16 mouse cellular contexts compared by ENCODE assay signal in genomic region chr1:84590534-84590933, GRCm38 (mm10).
"Had no signal": no experiment of that assay in that cellular context is flagged by ENCODE, and none has a peak within 500 bp of the region (broad histone marks: within the 10 kb centered on the region; RNA-seq: fewer than 3 reads in every experiment).

No protein-coding gene starts in this region.

- H3K27me3 ChIP-seq: limb, embryonic 15.5 days; liver, embryonic 12.5 days; neural tube, embryonic 12.5 days had no signal

- ATAC-seq: liver, embryonic 12.5 days had no signal

- H3K4me1 ChIP-seq: liver, embryonic 12.5 days had no signal

- DNase-seq: kidney, adult 9 months; kidney, postnatal 36 days; layer of hippocampus, adult 9-11 months; layer of hippocampus, postnatal 36 days; lung, embryonic 14.5 days; lung, postnatal 14 days; retina, postnatal 1 day; right cerebral cortex, postnatal 4 days; spleen, adult 18-20 months; thymus, adult 18-20 months; thymus, postnatal 25 days had no signal

- H3K9ac ChIP-seq: limb, embryonic 15.5 days; liver, embryonic 12.5 days; lung, embryonic 14.5 days; neural tube, embryonic 12.5 days had no signal

- H3K27ac ChIP-seq: kidney, postnatal 0 days; limb, embryonic 15.5 days; liver, embryonic 12.5 days; neural tube, embryonic 12.5 days had no signal

- H3K4me2 ChIP-seq: limb, embryonic 15.5 days; liver, embryonic 12.5 days; lung, embryonic 14.5 days; neural tube, embryonic 12.5 days had no signal

- H3K9me3 ChIP-seq: limb, embryonic 15.5 days; liver, embryonic 12.5 days; neural tube, embryonic 12.5 days had no signal

- H3K36me3 ChIP-seq: limb, embryonic 15.5 days; liver, embryonic 12.5 days; neural tube, embryonic 12.5 days had no signal

- H3K4me3 ChIP-seq: limb, embryonic 15.5 days; liver, embryonic 12.5 days; myocyte; neural tube, embryonic 12.5 days had no signal
